ENCODE assay signal across 12 mouse cellular contexts in the genomic region with DNA sequence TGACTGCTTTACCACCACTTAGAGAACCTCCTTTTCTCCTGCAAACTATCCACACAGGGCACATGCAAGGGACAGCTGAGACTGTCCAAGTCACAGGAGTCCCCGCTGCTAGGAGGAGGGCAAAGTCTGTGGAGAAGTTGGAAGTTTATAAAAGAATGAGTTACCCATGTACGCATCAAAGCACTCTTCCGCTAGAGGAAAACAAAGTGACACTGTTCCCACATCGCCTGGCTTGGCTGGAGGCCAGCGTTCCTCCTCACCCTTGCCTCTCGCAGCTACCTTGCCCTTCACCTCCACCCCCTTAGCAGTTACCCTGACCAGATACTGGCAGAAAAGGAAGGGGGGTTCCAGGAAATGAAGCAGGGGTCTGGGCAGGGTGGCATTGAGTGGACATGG. TPM values are rescaled to one million over a fixed set of nuclear protein-coding genes. Genes with fewer than 3 reads are reported as not detected.
DNase-seq lines count a peak whose midpoint lies in the region; ATAC-seq lines count a peak whose summit lies in the region.
"Had no signal": no experiment of that assay in that cellular context is flagged by ENCODE, and none has a peak within 500 bp of the region (broad histone marks: within the 10 kb centered on the region; RNA-seq: fewer than 3 reads in every experiment).

No protein-coding gene starts in this region.

- no peaks in the 10 kb centered on the region for H3K9me3 ChIP-seq in heart, embryonic 10.5 days
- no peaks in the 10 kb centered on the region for H3K9me3 ChIP-seq in intestine, embryonic 14.5 days (ENCODE audit: control insufficient read depth, low read length)

- intact Hi-C loops in heart, postnatal 14 days (cut with DNase I): no loop called here

- no peak overlapping the region for H3K4me3 ChIP-seq in heart, embryonic 10.5 days
- no peak overlapping the region for H3K4me3 ChIP-seq in intestine, embryonic 14.5 days (ENCODE audit: low read depth, low read length)

- 66% methylated on average over 6 of the region's 6 CpGs for WGBS in heart, embryonic 10.5 days
- WGBS in intestine, embryonic 14.5 days: 40% methylated on average over 6 of the region's 6 CpGs
- WGBS in large intestine, adult 2 months: 19% methylated on average over 6 of the region's 6 CpGs

- ATAC-seq in intestine, embryonic 14.5 days (replicated peaks; ENCODE audit: low FRiP score, low TSS enrichment, low read depth): peak; percentile 82

- no peak overlapping the region for H3K9ac ChIP-seq in intestine, embryonic 14.5 days (ENCODE audit: low read length)

- peaks cover 12% of the 10 kb centered on the region for H3K4me1 ChIP-seq in heart, embryonic 10.5 days
- peaks cover 7% of the 10 kb centered on the region; the same call in 1 of the 2 replicates for H3K4me1 ChIP-seq in intestine, embryonic 14.5 days (replicated peaks; ENCODE audit: control insufficient read depth, insufficient read depth, low read length)

- H3K27ac ChIP-seq in heart, embryonic 10.5 days: no peak overlapping the region
- H3K27ac ChIP-seq in intestine, embryonic 14.5 days (ENCODE audit: low read depth): peak overlapping the region; percentile 25; the same call in 1 of the 2 replicates

- no peak overlapping the region for H3K4me2 ChIP-seq in intestine, embryonic 14.5 days (ENCODE audit: low read length)

- peaks cover 30% of the 10 kb centered on the region for H3K27me3 ChIP-seq in heart, embryonic 10.5 days (ENCODE audit: insufficient read depth, poor library complexity, severe bottlenecking)
- H3K27me3 ChIP-seq in intestine, embryonic 14.5 days (replicated peaks; ENCODE audit: control insufficient read depth, insufficient read depth, low read length): no peaks in the 10 kb centered on the region

- peak; percentile 61 for DNase-seq in heart, embryonic 10.5 days (ENCODE audit: low spot score)
- DNase-seq in heart, postnatal 14 days: no peak
- peak; percentile 39 for DNase-seq in Muller cell, postnatal 12 days (ENCODE audit: inconsistent ontology term)
- no peak for DNase-seq in intestine, embryonic 14.5 days (ENCODE audit: low spot score)
- peak; percentile 66 for DNase-seq in large intestine, adult 2 months (ENCODE audit: low read depth, low spot score)
- no peak for DNase-seq in thymus, postnatal 0 days (ENCODE audit: low spot score)
- DNase-seq in layer of hippocampus, postnatal 10 days (ENCODE audit: low spot score in 2 of 2): no peak
- no peak for DNase-seq in left cerebral cortex, adult 9 months (ENCODE audit: low spot score in 2 of 2)
- DNase-seq: adrenal gland, adult 2 months had no signal

- H3K36me3 ChIP-seq in heart, embryonic 10.5 days: no peaks in the 10 kb centered on the region
- H3K36me3 ChIP-seq in intestine, embryonic 14.5 days (ENCODE audit: control insufficient read depth, insufficient read depth, low read length): no peaks in the 10 kb centered on the region

RNA-seq across cellular contexts. Expression of a gene that starts 18.5 kb away (rescaled TPM):
- polyA plus RNA-seq in heart, embryonic 10.5 days (2016; fragmentation: Nextera tagmentation; extraction: Ambion mirVana): not detected in 2 replicates
- not detected for total RNA-seq in heart, postnatal 14 days (2021)
- polyA plus RNA-seq in intestine, embryonic 14.5 days (2014; fragmentation: Nextera tagmentation; extraction: Ambion mirVana): 0.18 and 0.22 TPM in 2 replicates
- polyA plus RNA-seq in large intestine, adult 2 months (2012; rRNA removed): 0.19 and 0.33 TPM in 2 replicates
- polyA plus RNA-seq in thymus, postnatal 0 days (2015; fragmentation: Nextera tagmentation; extraction: Ambion mirVana): 0.10 TPM in 2 replicates
- total RNA-seq in layer of hippocampus, postnatal 10 days (2021): not detected
- total RNA-seq: adrenal gland, adult 2 months; neutrophil, adult 5-6 weeks had no signal
- polyA plus RNA-seq: adrenal gland, adult 2 months; limb, embryonic 14.5 days; testis, adult 2 months had no signal

RNA-seq across cellular contexts. Expression of a gene that starts 21.4 kb away (rescaled TPM):
- 5.1 and 8.3 TPM in 2 replicates for polyA plus RNA-seq in heart, embryonic 10.5 days (2016; fragmentation: Nextera tagmentation; extraction: Ambion mirVana)
- 100 to 1,000 TPM; 397 to 446 TPM for total RNA-seq in heart, postnatal 14 days (2021)
- polyA plus RNA-seq in intestine, embryonic 14.5 days (2014; fragmentation: Nextera tagmentation; extraction: Ambion mirVana): 1.9 and 2.2 TPM in 2 replicates
- polyA plus RNA-seq in large intestine, adult 2 months (2012; rRNA removed): 168 and 286 TPM in 2 replicates
- 45.1 and 51.8 TPM in 2 replicates for polyA plus RNA-seq in thymus, postnatal 0 days (2015; fragmentation: Nextera tagmentation; extraction: Ambion mirVana)
- total RNA-seq in layer of hippocampus, postnatal 10 days (2021): 1 to 10 TPM in 1 of 2 experiments, under 1 TPM in 1; 0.49 to 5.4 TPM

Comparison
In these comparisons a context has a peak if more than half of its experiments do, and no peak if none do; other contexts are left out.
1. DNase-seq: peak in heart, embryonic 10.5 days (single experiment), Muller cell, postnatal 12 days (single experiment) and large intestine, adult 2 months (single experiment); none in heart, postnatal 14 days (0 of 2), intestine, embryonic 14.5 days (single experiment), thymus, postnatal 0 days (single experiment), layer of hippocampus, postnatal 10 days (0 of 2) and left cerebral cortex, adult 9 months (0 of 2).